Mouse (Mus musculus) limb, embryonic 15.5 days (tissue): ENCODE results near the gene Gfpt1. TPM values are rescaled to one million over a fixed set of nuclear protein-coding genes. Genes with fewer than 3 reads are reported as not detected.
A peak's percentile ranks its signal among the peaks of the same experiment; 100 is the strongest.
"Not testable (repeated sequence)": the region's sequence is repeated elsewhere in the genome, so short reads cannot be mapped to it uniquely, and the experiment has no call there.

Source experiments
- ATAC-seq: fragments of 200-750 bp; cut with Nextera tagmentation; 2 replicates; pipeline ENCODE4 v1.8.0; 2017; ENCODE audit warnings: low read depth, moderate TSS enrichment; ENCODE audit not compliant: insufficient number of reproducible peaks, low FRiP score, low TSS enrichment
- H3K27ac ChIP-seq: fragments of 300-500 bp; sonication (generic); 2 replicates; pipeline ENCODE4 v1.5.1; 2015; ENCODE audit warnings: moderate library complexity, mild to moderate bottlenecking, inconsistent platforms
- H3K27me3 ChIP-seq: fragments of 300-500 bp; sonication (generic); 2 replicates; pipeline ENCODE4 v1.6.1; 2015; ENCODE audit warnings: inconsistent platforms
- H3K36me3 ChIP-seq: fragments of 300-500 bp; sonication (generic); 2 replicates; pipeline ENCODE4 v1.6.1; 2015; ENCODE audit warnings: inconsistent platforms
- H3K4me1 ChIP-seq: fragments of 300-500 bp; sonication (generic); 2 replicates; pipeline ENCODE4 v1.6.1; 2015; ENCODE audit warnings: inconsistent platforms
- H3K4me2 ChIP-seq: fragments of 300-500 bp; sonication (generic); 2 replicates; pipeline ENCODE4 v1.6.1; 2015; ENCODE audit warnings: mild to moderate bottlenecking, inconsistent platforms
- H3K4me3 ChIP-seq: fragments of 300-500 bp; sonication (generic); 2 replicates; pipeline ENCODE4 v1.5.1; 2015; ENCODE audit warnings: mild to moderate bottlenecking, inconsistent platforms
- H3K9ac ChIP-seq: fragments of 300-500 bp; sonication (generic); 2 replicates; pipeline ENCODE4 v1.6.1; 2015; ENCODE audit warnings: inconsistent platforms
- H3K9me3 ChIP-seq: fragments of 300-500 bp; sonication (generic); 2 replicates; pipeline ENCODE4 v1.6.1; 2016; ENCODE audit warnings: inconsistent platforms
- WGBS: fragments of 180-500 bp; shearing (Covaris S2); methylation state at CpG from one replicate; pipeline ENCODE4 v1.1.7; 2015; 5-methylcytosine and 5-hydroxymethylcytosine counted together
- polyA plus RNA-seq: library from polyadenylated mRNA; unstranded; fragments of >200 nt; fragmentation: Nextera tagmentation; extraction: Ambion mirVana; gene quantifications from 2 replicates; pipeline ENCODE4 v1.2.1, GENCODE M21; 2015

Gene Gfpt1
- polyA plus RNA-seq, 1 experiment from 2014 or later: 21.0 TPM

GRCm38 (mm10) chr6:87018874-87019273 is 23.8 kb upstream of the Gfpt1 start:
- no peak overlapping the region for H3K27ac ChIP-seq
- H3K9ac ChIP-seq: no peak overlapping the region
- H3K27me3 ChIP-seq: no peaks in the 10 kb centered on the region
- H3K4me2 ChIP-seq: no peak overlapping the region
- peaks cover 72% of the 10 kb centered on the region for H3K36me3 ChIP-seq
- WGBS: 88% methylated on average over 8 of the region's 8 CpGs
- no peak overlapping the region for H3K4me3 ChIP-seq
- no peaks in the 10 kb centered on the region for H3K4me1 ChIP-seq
- ATAC-seq: no peak
- no peaks in the 10 kb centered on the region for H3K9me3 ChIP-seq

- H3K27ac ChIP-seq: no peak overlapping the region
- ATAC-seq: no peak
- WGBS: 98% methylated on average over 12 of the region's 12 CpGs
Observed at GRCm38 (mm10) chr6:87021791-87022190, 20.9 kb upstream of the Gfpt1 start.

GRCm38 (mm10) chr6:87026980-87027379 is 15.7 kb upstream of the Gfpt1 start:
- WGBS: 68% methylated on average over 7 of the region's 7 CpGs
- ATAC-seq: no peak
- Histone ChIP-seq H3K9me3 (no peaks in the 10 kb centered on the region), H3K27me3 (no peaks in the 10 kb centered on the region), H3K9ac (no peak overlapping the region), H3K27ac (no peak overlapping the region), H3K4me3 (no peak overlapping the region), H3K4me2 (no peak overlapping the region), H3K36me3 (peaks cover 62% of the 10 kb centered on the region), H3K4me1 (no peaks in the 10 kb centered on the region)

More at GRCm38 (mm10) chr6:87021791-87022190, 20.9 kb upstream of the Gfpt1 start:
- H3K9ac ChIP-seq: no peak overlapping the region
- no peaks in the 10 kb centered on the region for H3K27me3 ChIP-seq
- no peak overlapping the region for H3K4me3 ChIP-seq
- H3K36me3 ChIP-seq: peaks cover 84% of the 10 kb centered on the region
- no peak overlapping the region for H3K4me2 ChIP-seq
- no peaks in the 10 kb centered on the region for H3K9me3 ChIP-seq
- H3K4me1 ChIP-seq: no peaks in the 10 kb centered on the region

- Histone ChIP-seq H3K4me1 (no peaks in the 10 kb centered on the region), H3K9ac (no peak overlapping the region), H3K27me3 (no peaks in the 10 kb centered on the region), H3K4me2 (no peak overlapping the region), H3K9me3 (no peaks in the 10 kb centered on the region), H3K36me3 (peaks cover 48% of the 10 kb centered on the region), H3K27ac (no peak overlapping the region), H3K4me3 (no peak overlapping the region)
- ATAC-seq: no peak
Observed at GRCm38 (mm10) chr6:87028881-87029280, 13.8 kb upstream of the Gfpt1 start.

- ATAC-seq: not testable (repeated sequence)
- WGBS: 58% methylated on average over 7 of the region's 7 CpGs
Observed at GRCm38 (mm10) chr6:87031310-87031709, 11.3 kb upstream of the Gfpt1 start.

GRCm38 (mm10) chr6:87032401-87032800 is 10.2 kb upstream of the Gfpt1 start:
- H3K9me3 ChIP-seq: no peaks in the 10 kb centered on the region
- no peak overlapping the region for H3K4me3 ChIP-seq
- WGBS: 90% methylated on average over 3 of the region's 3 CpGs
- H3K9ac ChIP-seq: no peak overlapping the region
- no peak overlapping the region for H3K4me2 ChIP-seq
- H3K27ac ChIP-seq: no peak overlapping the region
- no peaks in the 10 kb centered on the region for H3K4me1 ChIP-seq
- ATAC-seq: no peak
- peaks cover 19% of the 10 kb centered on the region for H3K36me3 ChIP-seq
- H3K27me3 ChIP-seq: no peaks in the 10 kb centered on the region

More at GRCm38 (mm10) chr6:87031310-87031709, 11.3 kb upstream of the Gfpt1 start:
- H3K9ac ChIP-seq, H3K9me3 ChIP-seq, H3K27me3 ChIP-seq, H3K4me2 ChIP-seq, H3K4me1 ChIP-seq, H3K4me3 ChIP-seq, H3K27ac ChIP-seq: not testable (repeated sequence)
- peaks cover 26% of the 10 kb centered on the region for H3K36me3 ChIP-seq

GRCm38 (mm10) chr6:87034395-87034794 is 8.3 kb upstream of the Gfpt1 start:
- H3K4me1 ChIP-seq: no peaks in the 10 kb centered on the region
- H3K9me3 ChIP-seq: no peaks in the 10 kb centered on the region
- no peak overlapping the region for H3K27ac ChIP-seq
- H3K4me2 ChIP-seq: no peak overlapping the region
- 80% methylated on average over 3 of the region's 3 CpGs for WGBS
- H3K36me3 ChIP-seq: peaks cover 9% of the 10 kb centered on the region; the same call in 1 of the 2 replicates
- ATAC-seq: no peak
- H3K4me3 ChIP-seq: no peak overlapping the region
- H3K9ac ChIP-seq: no peak overlapping the region
- no peaks in the 10 kb centered on the region for H3K27me3 ChIP-seq

- no peaks in the 10 kb centered on the region for H3K27me3 ChIP-seq
- no peak overlapping the region for H3K9ac ChIP-seq
- H3K36me3 ChIP-seq: no peaks in the 10 kb centered on the region; the same call in 1 of the 2 replicates
- WGBS: 83% methylated on average over 10 of the region's 10 CpGs
- H3K27ac ChIP-seq: no peak overlapping the region
- ATAC-seq: no peak
- peaks cover 2% of the 10 kb centered on the region; the same call in 1 of the 2 replicates for H3K4me1 ChIP-seq
- no peak overlapping the region for H3K4me2 ChIP-seq
- no peak overlapping the region for H3K4me3 ChIP-seq
- H3K9me3 ChIP-seq: no peaks in the 10 kb centered on the region
Observed at GRCm38 (mm10) chr6:87037826-87038620, 4.6 kb upstream of the Gfpt1 start.

- H3K27ac ChIP-seq: no peak overlapping the region
- no peak overlapping the region for H3K4me2 ChIP-seq
- 84% methylated on average over 8 of the region's 8 CpGs for WGBS
Observed at GRCm38 (mm10) chr6:87039161-87039560, 3.5 kb upstream of the Gfpt1 start.

GRCm38 (mm10) chr6:87040971-87041370 is 1.7 kb upstream of the Gfpt1 start:
- ATAC-seq: no peak
- H3K27me3 ChIP-seq: no peaks in the 10 kb centered on the region
- WGBS: 71% methylated on average over 4 of the region's 4 CpGs
- H3K4me2 ChIP-seq: no peak overlapping the region
- no peak overlapping the region for H3K4me3 ChIP-seq
- H3K4me1 ChIP-seq: peaks cover 15% of the 10 kb centered on the region
- H3K9ac ChIP-seq: no peak overlapping the region
- peak overlapping the region; percentile 100 for H3K27ac ChIP-seq
- H3K36me3 ChIP-seq: no peaks in the 10 kb centered on the region; the same call in 1 of the 2 replicates
- no peaks in the 10 kb centered on the region for H3K9me3 ChIP-seq

More at GRCm38 (mm10) chr6:87039161-87039560, 3.5 kb upstream of the Gfpt1 start:
- Histone ChIP-seq H3K9me3 (no peaks in the 10 kb centered on the region), H3K4me1 (peaks cover 8% of the 10 kb centered on the region), H3K27me3 (no peaks in the 10 kb centered on the region), H3K36me3 (no peaks in the 10 kb centered on the region; the same call in 1 of the 2 replicates), H3K9ac (no peak overlapping the region), H3K4me3 (no peak overlapping the region)
- no peak for ATAC-seq

- H3K27ac ChIP-seq: peak overlapping the region; percentile 100
- ATAC-seq: no peak
- H3K9ac ChIP-seq: no peak overlapping the region
- no peaks in the 10 kb centered on the region; the same call in 1 of the 2 replicates for H3K36me3 ChIP-seq
- H3K4me2 ChIP-seq: 0 out of 2 replicates have a peak overlapping the region, but pooled peaks have one; percentile 62
- no peak overlapping the region for H3K4me3 ChIP-seq
- WGBS: 84% methylated on average over 7 of the region's 7 CpGs
- H3K27me3 ChIP-seq: no peaks in the 10 kb centered on the region
- H3K4me1 ChIP-seq: peaks cover 15% of the 10 kb centered on the region
- H3K9me3 ChIP-seq: no peaks in the 10 kb centered on the region
Observed at GRCm38 (mm10) chr6:87041431-87041830, 1.2 kb upstream of the Gfpt1 start.

- peak overlapping the region; percentile 85 for H3K9ac ChIP-seq
- under 1% methylated on average over 11 of the region's 11 CpGs for WGBS
- H3K4me1 ChIP-seq: peaks cover 15% of the 10 kb centered on the region
- H3K9me3 ChIP-seq: no peaks in the 10 kb centered on the region
- H3K27ac ChIP-seq: peak overlapping the region; percentile 100
- H3K27me3 ChIP-seq: no peaks in the 10 kb centered on the region
- H3K4me2 ChIP-seq: peak overlapping the region; percentile 62
- ATAC-seq: no peak
- H3K4me3 ChIP-seq: peak overlapping the region; percentile 94
- H3K36me3 ChIP-seq: no peaks in the 10 kb centered on the region; the same call in 1 of the 2 replicates
Observed at GRCm38 (mm10) chr6:87042004-87042336, 676 bp upstream of the Gfpt1 start.
